Mouse (Mus musculus) liver, embryonic 14.5 days (tissue): ENCODE data around the gene Topbp1. TPM values are rescaled to one million over a fixed set of nuclear protein-coding genes. Genes with fewer than 3 reads are reported as not detected.

Experiments used
- ATAC-seq: fragments of 200-750 bp; cut with Nextera tagmentation; 2 replicates; pipeline ENCODE4 v1.8.0; 2017; ENCODE audit warnings: moderate number of reproducible peaks, mild to moderate bottlenecking, moderate library complexity; ENCODE audit not compliant: insufficient read depth
- DNase-seq, 3 experiments: peaks; one replicate each; pipeline ENCODE4 v3.0.0-alpha.2; 2012 to 2013; ENCODE audit warnings: low read depth in 3 of 3, low spot score in 3 of 3
- H3K27ac ChIP-seq: fragments of 300-500 bp; sonication (generic); 2 replicates; pipeline ENCODE4 v1.5.1; 2014; ENCODE audit warnings: moderate library complexity, mild to moderate bottlenecking, control low read depth, inconsistent platforms
- H3K27me3 ChIP-seq: fragments of 300-500 bp; sonication (generic); 2 replicates; pipeline ENCODE4 v1.6.1; 2014; ENCODE audit warnings: mild to moderate bottlenecking, low read length, moderate library complexity; ENCODE audit not compliant: control insufficient read depth, insufficient read depth
- H3K36me3 ChIP-seq: fragments of 300-500 bp; sonication (generic); replicated peaks from 2 replicates; pipeline ENCODE4 v1.6.1; 2014; ENCODE audit warnings: low read depth; ENCODE audit not compliant: control insufficient read depth, insufficient read depth
- H3K4me1 ChIP-seq, 2 experiments: fragments of 200-500 bp in 1 of 2; fragments of 300-500 bp in 1 of 2; sonication (generic) in 1 of 2; replicated peaks; 2 replicates each; pipeline ENCODE4 v1.6.1; 2012 to 2014; ENCODE audit warnings: antibody characterized with exemption in 1 of 2, inconsistent platforms in 1 of 2, low read length in 1 of 2; ENCODE audit not compliant: control insufficient read depth in 2 of 2, insufficient read depth in 2 of 2
- H3K4me2 ChIP-seq: fragments of 300-500 bp; sonication (generic); 2 replicates; pipeline ENCODE4 v1.6.1; 2014; ENCODE audit warnings: low read depth, mild to moderate bottlenecking, control low read depth, moderate library complexity
- H3K4me3 ChIP-seq, 2 experiments: fragments of 200-500 bp in 1 of 2; fragments of 300-500 bp in 1 of 2; sonication (generic) in 1 of 2; 2 replicates each; pipeline ENCODE4 v1.5.1; 2012 to 2014; ENCODE audit warnings: low read depth in 2 of 2, low read length in 2 of 2, mild to moderate bottlenecking in 2 of 2, control low read depth in 1 of 2, inconsistent platforms in 1 of 2, moderate library complexity in 1 of 2; ENCODE audit not compliant: insufficient read depth in 1 of 2
- H3K9ac ChIP-seq: fragments of 300-500 bp; sonication (generic); replicated peaks from 2 replicates; pipeline ENCODE4 v1.6.1; 2014; ENCODE audit warnings: mild to moderate bottlenecking, control low read depth, moderate library complexity
- H3K9me3 ChIP-seq: fragments of 300-500 bp; sonication (generic); 2 replicates; pipeline ENCODE4 v1.6.1; 2016; ENCODE audit warnings: low read length, mixed read lengths; ENCODE audit not compliant: control insufficient read depth
- CTCF ChIP-seq: IDR thresholded peaks from 2 replicates; pipeline ENCODE4 v1.5.1; 2016; ENCODE audit warnings: antibody characterized with exemption, low read depth, control low read depth
- EP300 ChIP-seq: IDR thresholded peaks from 2 replicates; pipeline ENCODE4 v1.6.1; 2016; ENCODE audit warnings: antibody characterized with exemption, low read depth
- WGBS: fragments of 180-500 bp; shearing (Covaris S2); extraction: QIAGEN DNeasy Blood & Tissue Kit; methylation state at CpG from one replicate; pipeline ENCODE4 v1.1.7; 2014; ENCODE audit not compliant: insufficient replicate concordance; 5-methylcytosine and 5-hydroxymethylcytosine counted together
- polyA plus RNA-seq, 2 experiments: library from polyadenylated mRNA; depleted of rRNA in 1 of 2; stranded (reverse) in 1 of 2; unstranded in 1 of 2; fragments of >200 nt; fragmentation: Nextera tagmentation in 1 of 2; extraction: Ambion mirVana in 1 of 2; gene quantifications; 2 replicates each; pipeline versions ENCODE4 v1.2.1 to v1.2.3; 2012 to 2014

The Topbp1 gene
- polyA plus RNA-seq, 2 experiments, result 36.4 to 43.3 TPM

DNA sequence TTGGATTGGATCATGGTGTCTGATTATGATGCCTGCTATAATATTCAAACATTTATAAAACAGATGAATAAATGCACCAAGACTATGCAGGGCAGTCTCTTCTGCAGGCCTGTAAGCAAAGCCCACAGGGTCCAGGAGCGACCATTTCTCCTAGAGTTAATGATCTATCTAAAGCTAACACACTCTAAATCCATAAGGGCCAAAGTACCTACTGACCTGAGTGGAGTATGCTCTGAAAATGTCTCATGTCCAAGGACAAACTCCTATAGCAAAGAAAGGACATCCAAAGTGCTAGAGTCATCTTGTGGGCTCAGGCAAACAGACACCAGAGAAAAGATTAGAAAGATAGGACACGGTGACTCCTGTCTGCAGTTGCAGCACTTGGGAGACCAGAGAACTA lies 10.5 kb upstream of the Topbp1 start:
- no peaks in the 10 kb centered on the region for H3K9me3 ChIP-seq
- ATAC-seq (peak; percentile 71), DNase-seq (no peak)
- no peak overlapping the region for H3K4me2 ChIP-seq
- H3K27ac ChIP-seq, result no peak overlapping the region
- H3K36me3 ChIP-seq, result no peaks in the 10 kb centered on the region
- peaks cover 3% of the 10 kb centered on the region in 2 experiments; a peak in 3 of 4 replicates for H3K4me1 ChIP-seq
- TF ChIP-seq EP300, result no peak
- no peak for TF ChIP-seq CTCF
- H3K9ac ChIP-seq, result no peak overlapping the region
- 36% methylated on average over 2 of the region's 2 CpGs for WGBS
- H3K4me3 ChIP-seq, result no peak overlapping the region
- no peaks in the 10 kb centered on the region for H3K27me3 ChIP-seq

DNA sequence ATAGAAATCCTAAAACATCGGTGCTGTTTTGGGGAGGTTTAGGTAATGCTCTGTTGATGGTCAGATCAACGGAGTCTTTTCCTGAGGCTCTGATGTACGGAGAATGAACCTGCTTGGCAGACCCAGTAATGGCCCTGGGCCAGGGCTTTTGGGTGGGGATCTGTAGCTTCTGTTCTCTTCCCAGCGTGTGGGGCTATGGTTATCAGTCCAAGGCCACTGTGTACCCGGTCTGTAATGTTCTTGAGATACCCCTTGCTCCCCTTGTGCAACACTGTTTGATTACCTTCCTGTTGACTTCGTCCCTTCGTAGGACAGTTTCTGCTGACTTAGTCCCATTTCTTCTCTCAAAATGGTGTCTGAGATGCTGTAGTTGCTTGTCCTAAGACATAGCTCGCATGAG lies 3.9 kb upstream of the Topbp1 start:
- Histone ChIP-seq H3K4me1 (peaks cover 2 to 7% of the 10 kb centered on the region in 2 experiments; a peak in 3 of 4 replicates), H3K27me3 (no peaks in the 10 kb centered on the region), H3K36me3 (no peaks in the 10 kb centered on the region), H3K4me2 (no peak overlapping the region), H3K9me3 (no peaks in the 10 kb centered on the region), H3K4me3 (no peak overlapping the region), H3K9ac (no peak overlapping the region), H3K27ac (no peak overlapping the region)
- no peak for ATAC-seq
- no peak for DNase-seq
- TF ChIP-seq EP300 (no peak), CTCF (no peak)
- 63% methylated on average over 8 of the region's 8 CpGs for whole genome bisulfite sequencing

DNA sequence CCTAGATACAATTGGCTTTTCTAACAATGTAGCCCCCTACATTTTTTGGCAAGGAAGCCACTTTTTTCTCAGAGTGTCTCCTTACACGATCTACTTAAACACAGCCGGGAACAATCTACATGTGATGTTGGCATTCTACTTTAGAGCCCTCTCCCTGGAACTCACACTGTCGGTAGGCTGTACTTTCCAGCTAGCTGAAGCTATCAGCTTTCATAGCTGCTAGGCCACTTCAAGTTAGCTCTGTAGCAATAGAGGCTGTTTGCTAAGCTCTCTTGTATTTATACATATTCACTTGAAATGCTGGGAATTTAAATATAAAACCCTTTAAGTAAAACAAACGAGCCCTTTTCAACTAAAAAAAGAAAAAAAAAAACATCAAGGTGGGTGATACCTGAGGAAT lies 2.8 kb upstream of the Topbp1 start:
- Histone ChIP-seq H3K9ac (no peak overlapping the region), H3K4me3 (no peak overlapping the region), H3K27ac (no peak overlapping the region), H3K36me3 (peaks cover 2% of the 10 kb centered on the region), H3K9me3 (no peaks in the 10 kb centered on the region), H3K4me1 (peaks cover 10 to 12% of the 10 kb centered on the region in 2 experiments; a peak in 3 of 4 replicates), H3K4me2 (no peak overlapping the region), H3K27me3 (no peaks in the 10 kb centered on the region)
- WGBS, result 61% methylated on average over 4 of the region's 4 CpGs
- TF ChIP-seq CTCF (no peak), EP300 (no peak)
- no peak for DNase-seq
- no peak for ATAC-seq

DNA sequence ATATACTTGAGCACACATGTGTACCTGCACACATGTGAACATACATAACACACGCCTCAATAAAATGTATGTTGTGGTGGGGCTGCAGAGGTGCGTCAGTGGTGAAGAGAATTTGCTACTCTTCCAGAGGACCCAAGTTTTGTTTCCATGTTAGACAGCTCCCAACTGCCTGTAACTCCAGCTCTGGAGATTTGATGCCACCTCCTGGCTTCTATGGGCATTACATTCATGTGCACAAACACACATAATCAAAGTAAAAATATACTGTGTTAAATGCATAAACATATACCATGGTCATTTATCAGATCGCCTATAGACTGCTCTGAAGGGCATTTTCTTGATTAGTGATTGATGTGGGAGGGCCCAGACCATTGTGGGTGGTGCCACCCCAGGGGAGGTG lies 2.3 kb upstream of the Topbp1 start:
- Histone ChIP-seq H3K9me3 (no peaks in the 10 kb centered on the region), H3K4me1 (peaks cover 10 to 14% of the 10 kb centered on the region in 2 experiments; a peak in 3 of 4 replicates), H3K36me3 (peaks cover 6% of the 10 kb centered on the region), H3K4me3 (no peak overlapping the region), H3K27me3 (no peaks in the 10 kb centered on the region), H3K27ac (no peak overlapping the region), H3K9ac (no peak overlapping the region), H3K4me2 (no peak overlapping the region)
- DNase-seq, result peak; percentile 56 to 67 (median 59)
- ATAC-seq, result no peak
- 22% methylated on average over 3 of the region's 3 CpGs for WGBS
- peak; percentile 91 for TF ChIP-seq CTCF
- peak; percentile 17; the same call in 1 of the 2 replicates for TF ChIP-seq EP300

DNA sequence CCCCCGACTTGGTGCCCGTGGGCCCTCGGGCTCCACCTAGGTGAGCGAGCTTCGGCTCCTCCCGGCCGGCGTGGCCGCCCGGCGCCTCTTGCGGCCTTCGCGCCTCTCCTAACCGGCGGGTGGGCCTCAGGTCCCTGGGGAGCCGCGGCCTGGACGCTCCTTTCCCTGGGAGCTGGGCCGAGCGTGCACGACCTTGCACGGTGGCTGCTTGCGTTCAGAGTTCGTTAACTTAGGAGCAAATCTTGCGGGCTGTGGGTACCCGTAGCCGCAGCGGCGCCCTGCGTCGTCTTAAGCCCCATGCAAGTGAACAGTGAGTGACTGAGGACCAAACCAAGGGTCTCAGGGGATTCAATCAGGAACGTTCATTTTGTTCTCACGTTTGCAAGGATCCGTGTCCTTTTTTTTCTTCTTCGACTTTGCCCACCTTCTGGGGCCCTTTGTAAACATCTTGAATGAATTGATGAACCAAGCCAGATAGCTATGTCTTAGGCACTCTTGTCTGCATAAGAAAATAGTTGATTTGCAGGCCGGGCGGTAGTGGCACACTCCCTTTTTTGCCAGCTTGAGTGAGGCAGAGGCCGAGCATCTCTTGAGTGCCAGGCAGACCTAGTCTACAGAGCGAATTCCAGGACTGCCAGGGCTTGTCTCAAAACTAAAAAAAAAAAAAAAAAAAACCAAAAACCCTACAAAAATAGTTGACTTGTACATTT lies 472 bp downstream of the Topbp1 start:
- no peak for TF ChIP-seq EP300
- TF ChIP-seq CTCF, result 0 out of 2 replicates have a peak, but pooled peaks have one; percentile 10
- Histone ChIP-seq H3K4me1 (peaks cover 10 to 14% of the 10 kb centered on the region in 2 experiments; a peak in 3 of 4 replicates), H3K27ac (peak overlapping the region; percentile 16), H3K4me2 (peak overlapping the region; percentile 76), H3K27me3 (no peaks in the 10 kb centered on the region), H3K4me3 (peak overlapping the region; percentile 80 to 90), H3K36me3 (peaks cover 32% of the 10 kb centered on the region), H3K9me3 (no peaks in the 10 kb centered on the region), H3K9ac (peak overlapping the region; percentile 70)
- DNase-seq (no peak), ATAC-seq (peak; percentile 75)
- under 1% methylated on average over 40 of the region's 40 CpGs for WGBS
